Mouse (Mus musculus) brain, embryonic 14.5 days (tissue): ENCODE measurements at regions not wholly inside any gene's neighbourhood (a gene's known extent, or its start where the extent isn't known, plus 50 kb on each side); places are given as distances from the start of the nearest gene placed in this dataset.

Experiments
- CTCF ChIP-seq: fragments of 200-500 bp; IDR thresholded peaks from 2 replicates; pipeline ENCODE4 v1.5.1; 2012; ENCODE audit warnings: inconsistent platforms, mild to moderate bottlenecking, moderate library complexity, borderline replicate concordance; ENCODE audit not compliant: insufficient read depth, insufficient read length; ENCODE audit errors: extremely low read depth
- POLR2A ChIP-seq: fragments of 200-500 bp; IDR thresholded peaks from 2 replicates; pipeline ENCODE4 v1.6.1; 2012; ENCODE audit warnings: mild to moderate bottlenecking, inconsistent platforms, borderline replicate concordance; ENCODE audit not compliant: poor library complexity, insufficient read depth, insufficient read length, severe bottlenecking; ENCODE audit errors: extremely low read depth

DNA sequence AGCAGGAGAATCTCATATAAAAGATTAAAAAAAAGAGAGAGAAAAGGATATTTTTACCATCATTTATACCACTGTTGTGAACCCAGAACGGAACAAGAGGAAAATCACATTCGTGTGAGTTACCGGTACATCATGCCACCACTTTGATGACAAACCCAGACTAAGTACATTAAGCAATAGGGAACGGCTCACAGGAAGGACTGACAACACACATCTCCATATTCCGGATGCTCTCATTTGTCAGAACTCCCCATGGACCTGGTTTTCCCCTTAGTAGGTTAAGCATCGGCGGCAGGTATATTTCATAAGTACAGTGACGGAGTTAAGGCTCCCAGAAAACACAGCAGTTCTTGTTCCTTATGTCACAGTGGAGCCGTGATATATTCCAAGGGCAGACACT lies 170.8 kb upstream of the Mon1b start:
- TF ChIP-seq CTCF (no peak), POLR2A (no peak)
